Mouse (Mus musculus) T-helper 17 cell (primary cell): ENCODE data around the gene Gm4952.

Source experiments
- in situ Hi-C, 2 experiments: fragments of 300-600 bp; cut with MboI, MseI; formaldehyde crosslinking; loops; 1 replicate in 1 of 2; 2 replicates in 1 of 2; pipeline ENCODE4 v1.15.1; 2025; ENCODE audit warnings: high pct_unique_total_duplicates in 2 of 2

Gm4952 gene

DNA sequence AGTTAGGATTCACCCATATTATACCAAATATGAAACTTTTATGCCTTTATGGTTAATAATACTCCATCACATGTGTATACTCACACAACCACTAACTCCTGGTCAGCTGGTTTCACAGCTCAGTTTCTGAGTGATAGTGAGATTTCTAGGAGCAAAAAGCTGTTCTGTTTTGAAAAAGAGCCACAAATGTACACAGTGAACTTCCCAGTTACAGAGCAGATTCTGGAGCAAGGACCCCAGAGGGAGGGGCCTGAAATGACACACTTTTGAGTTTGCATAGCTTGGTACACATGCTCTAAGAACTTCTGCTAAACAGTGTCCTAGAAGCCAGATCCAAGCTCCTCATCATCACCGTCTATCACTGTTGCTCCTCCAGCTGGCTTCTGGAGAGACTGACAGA is at the start of gene Gm4952:
Gene Gm4952 (plus strand): TSS at position 301 of the 400 bp plus-strand sequence.
- in situ Hi-C loops, result loop anchor here (10.0 kb wide), 2 partner anchors 225 to 275 kb away; no protein-coding TSS in a partner anchor

- in situ Hi-C loops, result no loop called here
Observed at GRCm38 (mm10) chr19:12550005-12550942, 49.5 kb upstream of the Gm4952 start.

DNA sequence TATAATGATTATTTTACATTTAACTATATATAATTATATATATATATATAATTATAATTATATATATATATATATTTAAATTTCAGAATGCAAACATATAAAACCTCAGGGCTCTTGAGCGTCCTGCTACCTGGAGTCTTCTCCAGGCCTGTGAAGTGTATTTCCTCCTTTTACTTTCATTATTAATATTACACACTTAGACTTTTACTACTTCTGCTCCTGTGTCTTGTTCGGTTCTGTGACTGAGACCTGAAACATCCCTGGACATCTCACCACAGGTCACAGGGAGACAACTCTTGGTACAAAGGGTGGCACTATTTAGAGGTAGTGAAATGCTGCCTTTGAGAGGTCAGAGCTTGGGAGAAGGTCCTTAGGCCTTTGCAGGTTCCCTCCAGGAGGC is 43.5 kb upstream of the Gm4952 start:
- in situ Hi-C loops, result loop anchor here in 1 of 2 experiments (5.0 kb wide), 1 partner anchor 36 kb away; no protein-coding TSS in a partner anchor

DNA sequence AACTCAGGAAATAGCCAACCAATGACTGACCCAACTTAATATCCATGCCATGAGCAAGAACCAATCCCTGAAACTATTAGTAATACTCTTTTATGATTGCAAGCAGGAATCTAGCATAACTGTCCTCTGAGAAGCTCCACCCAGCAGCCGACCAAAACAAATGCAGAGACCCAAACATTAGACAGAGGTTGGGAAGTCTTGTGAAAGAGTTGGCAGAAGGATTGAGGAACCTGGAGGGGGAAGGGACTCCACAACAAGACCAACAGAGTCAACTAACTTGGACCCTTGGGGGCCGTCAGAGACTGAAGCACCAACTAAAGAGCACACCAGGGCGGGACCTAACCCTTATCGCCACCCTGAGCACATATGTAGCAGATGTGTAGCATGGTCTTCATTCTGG is 41.6 kb upstream of the Gm4952 start:
- in situ Hi-C loops, result loop anchor here in 1 of 2 experiments (5.0 kb wide), 1 partner anchor 34 kb away; no protein-coding TSS in a partner anchor

DNA sequence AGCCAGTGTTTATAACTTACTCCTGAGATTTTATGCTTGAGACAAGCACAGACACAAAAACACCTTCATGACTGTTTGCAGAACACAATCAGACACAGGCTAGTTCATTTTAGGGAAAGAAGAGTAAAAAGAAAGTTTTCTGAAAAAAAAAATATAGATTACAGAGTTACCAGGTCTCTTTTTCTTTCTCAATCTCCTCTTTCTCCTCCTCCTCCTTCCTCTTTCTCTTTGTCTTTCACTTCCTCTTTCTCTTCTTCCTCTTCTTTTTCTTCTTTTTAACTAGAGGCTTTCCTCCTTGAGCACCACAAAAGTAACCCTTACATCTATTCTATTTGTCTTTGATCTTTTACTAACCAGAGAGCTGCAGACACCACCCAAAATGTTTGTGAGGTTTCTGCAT is 35.6 kb upstream of the Gm4952 start:
- in situ Hi-C loops, result no loop called here

DNA sequence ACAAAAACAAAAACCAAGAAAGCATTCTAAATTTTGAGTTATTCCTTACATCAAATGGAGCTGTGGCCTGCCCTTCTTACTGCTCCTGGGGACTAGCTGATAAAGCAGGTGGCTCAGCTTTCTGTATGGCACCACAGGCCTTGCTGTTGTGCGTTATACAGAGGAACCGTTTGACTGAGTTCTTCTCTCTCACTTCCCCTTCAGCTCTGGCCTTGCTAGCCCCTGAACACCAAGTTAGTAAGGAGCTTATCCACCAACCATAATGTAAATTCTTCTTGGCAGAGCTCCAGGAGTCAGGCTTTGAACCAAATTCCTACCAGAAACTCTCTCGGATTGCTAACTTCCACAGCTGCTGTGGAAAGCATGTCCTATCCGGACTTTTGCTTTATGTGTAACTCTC is 32.8 kb upstream of the Gm4952 start:
- in situ Hi-C loops, result no loop called here

GRCm38 (mm10) chr19:12570866-12571265 is 28.9 kb upstream of the Gm4952 start:
- in situ Hi-C loops, result loop anchor here (5.0 to 10.0 kb wide), 5 partner anchors 99 to 566 kb away; no protein-coding TSS in a partner anchor

GRCm38 (mm10) chr19:12571687-12572086 is 28.1 kb upstream of the Gm4952 start:
- in situ Hi-C loops, result loop anchor here (5.0 to 10.0 kb wide), 5 partner anchors 99 to 567 kb away; no protein-coding TSS in a partner anchor

GRCm38 (mm10) chr19:12572614-12573265 is 27.0 kb upstream of the Gm4952 start:
- in situ Hi-C loops, result loop anchor here (5.0 to 10.0 kb wide), 5 partner anchors 100 to 568 kb away; no protein-coding TSS in a partner anchor

DNA sequence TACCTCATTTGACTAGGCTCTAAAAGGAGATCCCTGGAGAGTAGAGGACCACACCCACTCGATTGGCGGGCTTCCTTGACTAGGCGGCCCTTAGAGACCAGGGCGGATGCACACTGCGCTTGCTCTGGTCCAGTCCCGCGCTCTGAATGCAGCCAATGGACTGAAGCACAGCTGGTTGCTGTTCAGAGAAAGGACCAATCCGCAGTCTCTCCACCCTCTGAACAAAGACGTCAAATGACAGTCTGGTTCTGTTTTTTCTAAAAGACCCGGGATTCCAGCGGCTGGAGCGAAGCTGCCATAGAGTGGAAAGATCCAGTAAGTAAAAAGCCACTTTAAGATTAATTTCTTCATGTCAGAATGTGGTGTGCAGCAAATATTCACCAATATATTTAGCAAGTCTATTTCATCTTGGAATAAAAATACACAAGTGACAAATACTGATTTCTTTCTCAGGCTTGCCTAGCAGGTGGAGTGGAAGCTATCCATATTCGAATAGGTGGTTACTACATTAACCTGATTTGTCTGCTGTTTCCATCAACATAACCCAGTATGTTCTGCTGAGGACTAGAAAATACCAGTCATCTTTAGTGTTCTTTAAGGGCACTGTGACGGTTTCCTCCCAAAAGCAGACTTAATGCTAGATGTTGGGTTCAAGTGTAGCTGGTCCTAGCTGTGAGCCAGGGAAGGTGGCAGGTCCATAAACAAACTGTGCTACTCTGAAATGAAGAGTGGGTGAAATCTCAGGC is 26.3 kb upstream of the Gm4952 start:
- in situ Hi-C loops, result loop anchor here (5.0 to 10.0 kb wide), 5 partner anchors 101 to 569 kb away; no protein-coding TSS in a partner anchor

DNA sequence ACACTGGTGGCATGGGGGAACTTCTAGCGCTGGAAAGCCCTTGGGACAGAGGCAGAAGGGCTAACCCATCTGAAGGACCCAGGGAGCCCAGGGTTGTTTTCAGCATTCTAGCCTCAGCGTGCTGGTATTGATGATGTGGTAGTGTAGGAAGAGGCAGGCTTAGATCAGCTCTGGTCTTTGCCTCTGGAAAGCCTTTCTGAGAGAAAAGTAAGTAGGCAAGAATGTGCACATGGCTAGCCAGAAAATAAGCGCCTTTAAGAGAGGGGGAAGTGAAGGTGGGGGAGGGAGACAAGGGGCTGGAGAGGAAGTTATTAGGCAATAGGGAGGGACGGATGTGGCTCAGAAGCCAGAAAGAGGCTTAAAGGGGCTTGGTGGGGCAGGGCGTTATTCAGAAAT is 25.8 kb upstream of the Gm4952 start:
- in situ Hi-C loops, result loop anchor here (5.0 to 10.0 kb wide), 5 partner anchors 102 to 569 kb away; no protein-coding TSS in a partner anchor

- in situ Hi-C loops, result loop anchor here (10.0 kb wide), 3 partner anchors 230 to 570 kb away; no protein-coding TSS in a partner anchor
Observed at GRCm38 (mm10) chr19:12575107-12575506, 24.7 kb upstream of the Gm4952 start.

GRCm38 (mm10) chr19:12575514-12575913 is 24.3 kb upstream of the Gm4952 start:
- in situ Hi-C loops, result loop anchor here (10.0 kb wide), 3 partner anchors 229 to 571 kb away; no protein-coding TSS in a partner anchor

DNA sequence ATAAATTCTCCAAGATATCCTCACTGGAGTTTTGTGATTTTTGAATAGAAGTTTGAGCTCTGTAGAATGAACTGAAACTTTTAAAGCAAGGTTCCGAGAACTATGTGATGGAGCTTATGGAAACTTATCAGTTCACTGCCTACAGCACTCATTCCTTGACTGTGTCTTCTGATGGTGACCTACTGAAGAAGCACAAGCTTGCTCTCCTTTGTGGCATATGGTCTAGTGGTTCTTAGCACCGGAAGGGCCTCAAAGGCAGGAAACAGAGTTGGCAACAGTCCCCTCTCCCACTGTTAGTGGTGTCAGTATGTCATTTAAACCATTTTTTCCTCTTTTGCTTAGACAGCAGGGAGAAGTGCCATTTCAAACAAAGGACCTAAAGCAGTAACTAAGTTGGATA is 23.1 kb upstream of the Gm4952 start:
- in situ Hi-C loops, result loop anchor here (10.0 kb wide), 3 partner anchors 228 to 572 kb away; no protein-coding TSS in a partner anchor

DNA sequence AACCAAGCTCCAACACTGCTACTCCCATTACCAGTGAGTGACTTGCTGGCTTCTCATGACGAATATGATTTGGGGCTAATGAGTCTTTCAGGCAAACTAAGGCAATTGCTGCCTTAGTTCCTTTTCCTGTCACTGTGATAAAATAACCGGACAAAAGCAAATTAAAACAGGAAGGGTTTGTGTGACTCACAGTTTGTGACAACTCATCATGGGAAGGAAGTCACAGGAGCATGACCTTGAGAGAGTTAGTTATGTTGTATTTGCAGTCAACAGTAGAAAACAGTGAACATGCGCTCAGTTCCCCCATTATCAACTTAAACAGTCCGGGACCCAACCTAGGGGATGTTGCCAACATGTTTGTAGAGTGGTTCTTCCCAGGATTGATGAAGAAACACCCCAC is 14.5 kb upstream of the Gm4952 start:
- in situ Hi-C loops, result no loop called here

DNA sequence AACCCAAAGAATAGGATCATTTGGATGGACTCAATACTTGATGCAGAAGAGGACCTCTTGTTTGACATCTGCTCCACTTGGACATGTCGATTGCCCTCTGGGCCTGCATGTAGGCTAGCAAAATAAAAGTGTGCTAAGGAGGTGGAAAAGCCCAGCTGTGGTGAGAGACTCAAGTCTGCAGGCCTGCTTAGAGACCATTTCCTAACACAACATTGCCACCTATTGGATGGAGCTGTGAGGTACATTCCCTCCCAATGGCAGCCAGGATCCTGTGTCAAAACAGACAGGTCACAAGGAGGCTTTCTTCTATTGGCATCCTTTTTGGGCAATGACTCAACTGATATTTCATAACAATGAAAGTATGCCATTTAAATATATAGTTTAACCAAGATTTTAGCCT is 7.9 kb upstream of the Gm4952 start:
- in situ Hi-C loops, result loop anchor here (5.0 to 10.0 kb wide), 3 partner anchors 35 to 233 kb away; no protein-coding TSS in a partner anchor

DNA sequence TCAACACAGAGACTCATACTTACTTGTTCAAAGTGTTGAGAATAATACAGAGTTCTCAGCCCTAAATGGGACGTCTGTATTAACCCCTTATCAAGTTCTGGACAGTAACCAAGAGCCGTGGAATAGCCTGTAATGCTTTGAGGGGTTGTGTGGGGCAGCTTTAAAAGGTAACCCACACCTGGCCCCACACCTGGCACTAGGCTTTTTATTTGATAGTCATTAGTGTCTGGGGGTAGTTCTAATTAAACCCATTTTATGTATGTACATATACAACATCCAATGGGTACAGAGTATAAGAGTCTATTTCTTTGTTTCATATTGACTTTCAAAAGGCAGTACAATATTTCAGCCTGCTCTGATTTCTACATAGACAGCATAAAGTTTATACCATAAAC is 4.6 kb upstream of the Gm4952 start:
- in situ Hi-C loops, result loop anchor here in 1 of 2 experiments (10.0 kb wide), 1 partner anchor 230 kb away; no protein-coding TSS in a partner anchor

DNA sequence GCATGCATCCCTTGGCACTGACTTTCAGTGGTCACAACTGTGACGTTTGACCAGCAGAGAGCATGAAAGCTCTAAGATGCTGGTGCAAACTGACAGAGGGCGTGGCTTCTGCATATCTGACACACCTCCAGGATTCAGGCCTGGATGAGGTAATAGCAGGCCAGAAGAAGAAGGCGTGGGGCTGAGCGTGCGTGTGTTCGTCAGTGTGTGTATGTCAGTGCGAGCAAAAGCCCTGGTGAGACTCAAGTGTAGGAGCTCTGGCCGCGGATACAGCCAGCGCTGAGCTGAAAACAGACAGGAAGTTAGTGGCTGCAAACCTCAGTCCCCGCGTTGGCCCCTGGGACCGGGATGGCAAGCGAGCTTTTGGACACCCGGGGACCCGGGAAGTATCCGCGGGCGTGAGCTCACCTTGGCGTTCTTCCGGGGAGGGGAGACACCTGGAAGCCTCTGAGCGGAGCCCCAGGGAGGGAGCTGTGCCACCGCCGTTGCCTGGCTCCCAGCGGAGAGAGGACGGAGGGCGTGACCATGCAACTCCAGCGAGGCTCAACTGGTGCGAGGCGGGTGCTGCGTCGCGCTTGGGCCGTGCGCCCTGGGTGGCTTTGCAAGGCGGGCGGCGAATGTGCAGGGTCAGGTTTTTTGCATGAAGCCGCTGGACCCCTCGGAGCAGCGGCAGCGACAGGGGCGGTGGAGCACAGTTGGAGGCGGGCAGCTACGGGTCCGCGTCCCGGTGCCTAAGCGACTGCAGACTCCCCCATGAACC is 4.1 kb upstream of the Gm4952 start:
- in situ Hi-C loops, result loop anchor here in 1 of 2 experiments (10.0 kb wide), 1 partner anchor 229 kb away; no protein-coding TSS in a partner anchor

GRCm38 (mm10) chr19:12596290-12597072 is 3.3 kb upstream of the Gm4952 start:
- in situ Hi-C loops, result loop anchor here in 1 of 2 experiments (10.0 kb wide), 1 partner anchor 228 kb away; no protein-coding TSS in a partner anchor
